Mouse (Mus musculus) lung, postnatal 36 days (tissue): ENCODE results near the gene Ccl11.

ENCODE experiments used
- DNase-seq: peaks from one replicate; pipeline ENCODE4 v3.0.0; 2022; ENCODE audit warnings: mixed read lengths

The Ccl11 gene

GRCm38 (mm10) chr11:82057646-82058045 lies at the start of gene Ccl11:
Gene Ccl11, plus strand, starts transcription at chr11:82057823.
- no peak for DNase-seq

DNA sequence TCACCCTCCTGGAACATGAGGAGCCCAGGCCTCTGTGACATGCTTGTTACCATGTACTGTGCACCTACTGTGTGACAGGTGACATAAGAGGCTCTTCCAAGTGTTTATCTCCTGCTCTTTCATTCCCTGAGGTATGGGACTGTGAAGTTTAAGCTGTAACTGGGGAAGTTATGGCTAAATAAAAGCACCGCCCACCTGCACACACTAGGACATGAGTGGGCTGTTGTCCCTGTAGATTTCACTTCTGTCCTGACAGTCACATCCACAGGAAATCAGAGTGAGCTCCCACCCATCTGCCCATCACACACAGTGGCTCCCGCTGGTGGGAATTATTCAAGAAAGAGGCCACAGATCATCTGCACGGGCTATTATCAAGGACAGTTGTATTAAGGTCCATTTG lies 47.5 kb upstream of the Ccl11 start:
- no peak for DNase-seq

DNA sequence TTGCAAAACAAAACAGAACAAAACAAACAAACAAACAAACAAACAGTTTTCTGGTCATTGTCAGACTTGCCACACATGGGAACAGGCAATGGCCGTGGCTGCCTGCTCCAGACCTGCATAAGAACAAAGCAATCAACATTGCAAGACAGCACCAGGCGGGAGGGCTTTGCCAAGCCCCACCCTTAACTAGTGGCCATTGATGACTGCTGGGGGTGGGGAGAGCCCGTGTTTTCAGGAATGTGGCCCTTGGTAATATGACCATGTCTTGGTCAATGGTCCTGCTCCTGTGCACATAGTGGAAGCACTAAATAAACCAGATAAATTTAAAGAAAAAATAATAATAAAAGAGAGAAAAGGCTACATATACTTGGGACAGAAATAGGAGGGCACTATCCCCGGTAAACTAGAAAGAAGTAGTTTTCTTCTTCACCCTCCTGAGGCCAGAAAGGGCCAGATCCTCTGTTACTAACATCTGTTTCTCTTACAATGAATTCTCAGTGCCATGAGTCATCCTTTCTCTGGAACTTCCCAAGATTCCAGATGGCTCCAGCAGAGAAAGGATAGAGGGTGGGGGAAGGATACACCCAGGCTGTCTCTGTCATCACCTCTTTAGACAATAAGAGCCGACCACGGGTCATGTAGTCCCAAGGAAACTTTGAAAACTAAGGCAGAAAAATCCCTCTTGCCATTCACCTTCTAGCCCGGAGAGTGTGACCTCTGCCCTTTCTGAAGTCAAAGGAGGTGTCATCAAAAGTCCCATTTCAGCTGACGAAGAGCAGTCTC lies 46.0 kb upstream of the Ccl11 start:
- DNase-seq, result peak; percentile 51

DNA sequence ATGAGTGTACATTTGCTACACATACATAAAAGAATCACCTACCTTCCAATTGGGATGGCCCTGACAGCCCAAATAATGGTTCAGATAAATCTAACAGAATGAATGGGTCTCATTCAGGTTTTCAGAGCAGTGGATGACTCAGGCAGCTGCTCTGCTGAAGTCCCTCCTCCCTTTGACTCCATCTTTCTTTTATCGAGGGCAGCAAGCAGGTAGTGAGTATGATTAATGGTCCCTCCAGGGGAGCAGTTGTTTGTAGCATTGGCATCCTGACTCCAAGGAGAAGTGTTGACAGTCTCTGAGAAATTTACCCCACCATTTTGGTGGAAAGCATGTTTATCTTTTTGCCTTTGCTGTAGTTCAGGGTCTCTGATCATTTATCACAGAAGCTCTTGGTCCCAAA lies 43.9 kb upstream of the Ccl11 start:
- no peak for DNase-seq

- DNase-seq, result peak; percentile 37
These were observed 42.6 kb upstream of the Ccl11 start for GRCm38 (mm10) chr11:82015066-82015465.

GRCm38 (mm10) chr11:82016181-82016780 lies 41.3 kb upstream of the Ccl11 start:
- DNase-seq, result no peak

DNA sequence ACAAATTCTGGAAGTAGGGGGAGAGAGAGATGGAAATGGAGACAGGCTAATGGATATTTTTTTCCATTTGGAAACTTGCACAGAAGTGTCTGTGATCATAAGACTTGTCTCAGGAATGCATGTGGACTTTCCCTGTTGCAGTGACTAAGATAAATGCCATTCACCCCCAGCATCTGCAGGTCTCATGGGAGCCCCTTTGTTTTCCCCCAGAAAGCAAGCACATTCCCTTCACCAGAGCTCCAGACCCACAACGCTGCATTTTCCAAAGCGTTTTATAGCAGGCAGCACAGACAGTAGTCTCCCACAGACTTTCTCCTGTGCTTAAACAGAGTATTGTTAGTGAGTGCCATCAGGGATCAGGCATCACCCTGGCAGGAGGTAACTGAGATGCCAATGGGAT lies 38.2 kb upstream of the Ccl11 start:
- DNase-seq, result no peak

GRCm38 (mm10) chr11:82019793-82020192 lies 37.8 kb upstream of the Ccl11 start:
- DNase-seq, result no peak

- DNase-seq, result no peak
These were observed 36.2 kb upstream of the Ccl11 start for GRCm38 (mm10) chr11:82021406-82021805.

DNA sequence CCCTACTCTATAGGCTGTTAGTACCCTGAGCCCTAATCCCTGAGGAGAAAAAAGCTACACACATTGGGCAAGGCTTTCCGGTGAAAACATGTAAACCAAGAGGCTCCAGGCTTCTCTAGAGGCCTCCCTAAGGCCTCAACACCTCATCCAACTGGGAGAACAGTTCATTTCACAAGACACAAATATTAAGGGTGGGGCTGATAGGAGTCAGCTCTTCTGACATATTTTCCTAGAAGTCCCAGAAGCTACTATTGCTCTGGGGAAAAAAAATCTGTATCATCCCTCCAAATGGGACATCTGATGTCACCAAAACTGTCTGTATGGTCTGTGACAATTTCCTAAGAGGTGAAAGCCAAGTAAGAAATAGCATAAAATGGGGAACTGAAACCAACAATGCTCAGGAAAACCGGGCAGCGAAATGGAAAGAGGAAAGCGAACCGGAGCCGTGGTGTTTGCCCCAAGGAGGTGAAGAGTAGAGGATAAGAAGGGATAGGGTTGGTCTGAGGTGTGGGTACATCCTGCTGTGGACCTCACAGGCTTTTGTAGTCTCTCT lies 35.0 kb upstream of the Ccl11 start:
- peak; percentile 18 for DNase-seq

GRCm38 (mm10) chr11:82023769-82024168 lies 33.9 kb upstream of the Ccl11 start:
- peak; percentile 26 for DNase-seq

GRCm38 (mm10) chr11:82030171-82030570 lies 27.5 kb upstream of the Ccl11 start:
- no peak for DNase-seq

DNA sequence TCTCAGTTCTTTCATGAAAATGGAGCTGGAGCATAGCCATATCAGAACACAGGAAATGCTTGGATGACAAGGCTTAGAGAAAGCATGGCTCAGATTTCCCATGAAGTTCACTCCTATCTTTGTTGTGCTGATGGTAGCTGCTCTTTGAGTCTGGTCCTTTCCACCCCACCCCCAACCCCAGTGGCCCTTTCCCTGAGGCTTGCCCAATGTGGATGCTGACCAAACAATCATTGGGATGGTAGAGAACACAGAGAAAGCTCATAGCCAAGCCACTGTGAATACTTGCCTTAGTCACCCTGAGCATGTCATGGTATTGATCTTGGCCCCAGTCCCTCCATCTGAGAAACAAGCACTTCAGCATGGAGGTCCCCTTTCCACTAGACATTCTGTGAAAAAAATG lies 25.5 kb upstream of the Ccl11 start:
- DNase-seq, result no peak

DNA sequence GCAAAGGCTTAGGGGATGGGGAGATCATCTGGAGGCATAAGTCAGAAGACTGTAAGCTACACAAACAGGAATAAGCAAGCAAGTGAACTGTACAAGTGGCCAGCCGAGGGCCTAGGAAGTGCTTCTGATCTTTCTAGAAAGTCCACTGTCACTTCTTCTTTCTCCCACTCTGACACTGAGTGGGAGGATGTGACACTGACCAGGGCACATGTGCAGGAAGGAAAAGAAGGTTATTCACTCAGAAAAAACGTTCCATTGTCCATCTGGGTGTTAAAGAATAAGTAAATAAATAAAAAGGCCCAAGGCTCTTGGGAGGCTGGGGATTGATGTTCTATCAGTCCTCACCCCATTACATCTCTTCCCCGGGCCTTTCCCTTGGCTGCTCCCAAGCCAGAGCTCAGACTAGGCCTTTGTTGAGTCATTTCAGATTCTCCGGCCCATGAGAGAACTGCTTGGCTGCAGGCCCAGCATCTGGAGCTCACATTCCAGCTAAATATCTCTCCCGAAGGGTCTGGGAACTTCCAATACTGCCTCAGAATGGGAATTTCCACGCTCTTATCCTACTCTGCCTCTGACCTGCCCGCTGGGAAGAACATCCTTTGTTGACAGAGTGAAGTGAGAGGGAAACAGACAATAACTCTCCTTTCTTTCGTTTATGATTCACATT lies 24.8 kb upstream of the Ccl11 start:
- peak; percentile 73 for DNase-seq

- DNase-seq, result no peak
These were observed 23.2 kb upstream of the Ccl11 start for GRCm38 (mm10) chr11:82034446-82034845.

GRCm38 (mm10) chr11:82035356-82035755 lies 22.3 kb upstream of the Ccl11 start, which contains the start of gene Ccl2:
Gene Ccl2, plus strand, starts transcription at chr11:82035571.
- peak; percentile 86 for DNase-seq

GRCm38 (mm10) chr11:82035857-82036256 lies 21.8 kb upstream of the Ccl11 start:
- DNase-seq, result no peak

GRCm38 (mm10) chr11:82038535-82038934 lies 19.1 kb upstream of the Ccl11 start, which contains the start of gene Gm17268:
Gene Gm17268, minus strand, starts transcription at chr11:82038562.
- DNase-seq, result peak; percentile 15

DNA sequence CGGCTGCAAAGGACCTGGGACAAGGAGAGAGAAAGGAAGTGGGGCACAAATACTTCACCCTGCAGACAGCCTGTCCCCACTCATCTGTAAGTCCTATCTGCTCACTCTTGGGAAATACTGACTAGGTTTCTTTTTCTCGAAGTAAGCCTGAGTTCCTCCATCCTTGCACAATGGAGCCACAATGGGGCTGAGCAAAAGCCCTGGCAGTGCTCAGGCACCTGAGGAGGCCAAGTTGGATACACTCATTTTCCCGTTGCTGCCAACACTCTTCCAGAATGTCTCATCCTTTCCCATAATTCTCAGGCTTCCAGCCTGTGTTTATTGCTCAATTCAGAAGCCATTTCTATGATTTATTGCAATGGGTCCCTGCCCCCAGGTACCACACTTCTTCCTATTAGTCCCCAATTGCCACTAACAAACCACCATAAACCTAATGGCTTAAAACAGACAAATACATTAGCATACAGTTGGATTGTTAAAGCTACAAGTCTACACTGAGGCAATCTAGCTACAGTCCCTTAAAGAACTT lies 18.4 kb upstream of the Ccl11 start:
- DNase-seq, result no peak

- DNase-seq, result peak; percentile 26
These were observed 15.9 kb upstream of the Ccl11 start for GRCm38 (mm10) chr11:82041671-82042080.

GRCm38 (mm10) chr11:82045471-82045870 lies 12.2 kb upstream of the Ccl11 start, which contains the start of gene Ccl7:
Gene Ccl7, plus strand, starts transcription at chr11:82045712.
- DNase-seq, result peak; percentile 35

- peak; percentile 61 for DNase-seq
These were observed 9.7 kb upstream of the Ccl11 start for GRCm38 (mm10) chr11:82047746-82048415.

GRCm38 (mm10) chr11:82053849-82054248 lies 3.8 kb upstream of the Ccl11 start:
- no peak for DNase-seq
